14 mouse cellular contexts compared by ENCODE assay signal in the genomic region with DNA sequence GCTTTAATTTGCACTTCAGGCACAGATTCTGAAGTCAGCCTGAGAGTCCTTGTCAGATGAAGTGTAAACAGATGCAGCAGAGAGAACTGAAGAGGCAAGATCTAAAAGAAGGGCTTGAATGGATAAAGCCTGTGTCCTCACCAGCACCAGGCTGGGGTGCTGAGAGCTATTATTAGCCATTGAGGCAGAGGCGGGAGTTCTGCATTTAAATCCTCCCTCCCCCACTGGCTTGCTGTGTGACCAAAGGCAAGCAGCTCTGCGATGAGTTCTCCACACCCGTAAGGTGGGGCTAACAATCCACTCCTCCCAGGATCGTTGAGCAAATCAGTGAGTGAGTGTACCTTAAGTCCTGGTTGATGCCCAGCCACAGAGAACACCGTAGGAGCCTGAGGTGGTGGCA. TPM values are rescaled to one million over a fixed set of nuclear protein-coding genes. Genes with fewer than 3 reads are reported as not detected.
DNase-seq lines count a peak whose midpoint lies in the region; ATAC-seq and TF ChIP-seq lines count a peak whose summit lies in the region.
"Had no signal": no experiment of that assay in that cellular context is flagged by ENCODE, and none has a peak within 500 bp of the region (broad histone marks: within the 10 kb centered on the region; RNA-seq: fewer than 3 reads in every experiment).

No protein-coding gene starts in this region.

- no peak for TF ChIP-seq EP300 in stomach, postnatal 0 days (optimal IDR thresholded peaks at IDR 0.05)

- no peak overlapping the region for H3K9ac ChIP-seq in stomach, postnatal 0 days (ENCODE audit: low read length)
- H3K9ac ChIP-seq: limb, embryonic 13.5 days had no signal

- no peak for ATAC-seq in stomach, postnatal 0 days (ENCODE audit: low FRiP score, low TSS enrichment)

- H3K4me3 ChIP-seq in stomach, postnatal 0 days (ENCODE audit: low read depth, low read length) = no peak overlapping the region
- H3K4me3 ChIP-seq: limb, embryonic 13.5 days had no signal

- no peaks in the 10 kb centered on the region for H3K36me3 ChIP-seq in stomach, postnatal 0 days (ENCODE audit: control insufficient read depth, insufficient read depth, low read length)
- H3K36me3 ChIP-seq: limb, embryonic 13.5 days had no signal

- no peaks in the 10 kb centered on the region for H3K9me3 ChIP-seq in stomach, postnatal 0 days (ENCODE audit: control insufficient read depth, low read length)

- no peak overlapping the region for H3K4me2 ChIP-seq in stomach, postnatal 0 days (replicated peaks; ENCODE audit: low read depth)
- H3K4me2 ChIP-seq: limb, embryonic 13.5 days had no signal

- no peak for TF ChIP-seq CTCF in stomach, postnatal 0 days (IDR thresholded peaks at IDR 0.05; ENCODE audit: low read depth)

- no peak overlapping the region for H3K27ac ChIP-seq in stomach, postnatal 0 days (replicated peaks)
- H3K27ac ChIP-seq: limb, embryonic 13.5 days had no signal

- H3K27me3 ChIP-seq in stomach, postnatal 0 days (ENCODE audit: control insufficient read depth, insufficient read depth, low read length) = no peaks in the 10 kb centered on the region

- intact Hi-C loops in left cerebral cortex, postnatal 4 days (cut with DNase I) = no loop called here
- intact Hi-C loops in heart, postnatal 10 days (cut with DNase I) = no loop called here

- DNase-seq in left cerebral cortex, adult 11 months (ENCODE audit: low spot score) = peak; percentile 58
- DNase-seq in left cerebral cortex, postnatal 4 days = no peak
- DNase-seq in brain, adult 2 months (ENCODE audit: low read depth, low spot score) = peak; percentile 90
- DNase-seq in heart, postnatal 10 days = peak; percentile 51 to 55
- DNase-seq in right cerebral cortex, postnatal 14 days = peak; percentile 50
- DNase-seq in c-Kit-positive CD71-positive TER-119-positive erythroid progenitor cells, embryonic 14.5 days (ENCODE audit: low spot score) = no peak
- DNase-seq in adrenal gland, postnatal 10 days = no peak
- no peak for DNase-seq in stomach, postnatal 0 days (ENCODE audit: low spot score)
- DNase-seq: adrenal gland, adult 8-10 months; cerebellum, adult 8-10 months; kidney, postnatal 36 days had no signal

- no peaks in the 10 kb centered on the region for H3K4me1 ChIP-seq in stomach, postnatal 0 days (replicated peaks; ENCODE audit: control insufficient read depth, insufficient read depth)

- 30% methylated on average over 5 of the region's 5 CpGs for WGBS in stomach, postnatal 0 days

RNA-seq across cellular contexts. Expression of gene Crygn, which starts 23.2 kb away (rescaled TPM):
- 1 to 10 TPM in 1 of 2 experiments, not detected in 1; 3.9 TPM for total RNA-seq in left cerebral cortex, postnatal 4 days (2021)
- not detected for total RNA-seq in heart, postnatal 10 days (2021)
- total RNA-seq in adrenal gland, postnatal 10 days (2021) = not detected
- 2.5 and 3.0 TPM in 2 replicates for polyA plus RNA-seq in stomach, postnatal 0 days (2015; fragmentation: Nextera tagmentation; extraction: Ambion mirVana)
- total RNA-seq: gastrocnemius, adult 8-10 months had no signal
- polyA plus RNA-seq: testis, adult 2 months had no signal

RNA-seq across cellular contexts. Expression of gene Wdr86, which starts 50.5 kb away (rescaled TPM):
- 1 to 10 TPM; 2.6 to 3.3 TPM for total RNA-seq in left cerebral cortex, postnatal 4 days (2021)
- 1 to 10 TPM; 1.1 to 2.5 TPM for total RNA-seq in heart, postnatal 10 days (2021)
- 1 to 10 TPM; 3.9 to 4.5 TPM for total RNA-seq in adrenal gland, postnatal 10 days (2021)
- polyA plus RNA-seq in stomach, postnatal 0 days (2015; fragmentation: Nextera tagmentation; extraction: Ambion mirVana) = 2.7 and 3.3 TPM in 2 replicates

Comparison
In these comparisons a context has a peak if more than half of its experiments do, and no peak if none do; other contexts are left out.
1. DNase-seq: peak in left cerebral cortex, adult 11 months (single experiment), brain, adult 2 months (single experiment), heart, postnatal 10 days (2 of 2) and right cerebral cortex, postnatal 14 days (single experiment); none in left cerebral cortex, postnatal 4 days (single experiment), c-Kit-positive CD71-positive TER-119-positive erythroid progenitor cells, embryonic 14.5 days (single experiment), adrenal gland, postnatal 10 days (single experiment) and stomach, postnatal 0 days (single experiment).